Mouse (Mus musculus) ES-E14 (cell line): ENCODE results near the gene Rnf141.

Source experiments
- CHD2 ChIP-seq: IDR thresholded peaks from 2 replicates; pipeline ENCODE4 v1.6.1; 2014; ENCODE audit warnings: mild to moderate bottlenecking, low read depth, low read length, inconsistent platforms
- HCFC1 ChIP-seq: IDR thresholded peaks from 2 replicates; pipeline ENCODE4 v1.6.1; 2012; ENCODE audit warnings: low read length, inconsistent platforms, borderline replicate concordance; ENCODE audit not compliant: insufficient read depth
- MAFK ChIP-seq: IDR thresholded peaks from 2 replicates; pipeline ENCODE4 v1.6.1; 2014; ENCODE audit warnings: mild to moderate bottlenecking, low read depth, low read length, inconsistent platforms; ENCODE audit not compliant: insufficient read depth
- ZC3H11A ChIP-seq: IDR thresholded peaks from 2 replicates; pipeline ENCODE4 v1.6.1; 2012; ENCODE audit warnings: low read depth, mild to moderate bottlenecking, inconsistent platforms, low read length, borderline replicate concordance

- no peak for TF ChIP-seq HCFC1
- peak; percentile 72; the same call in 1 of the 2 replicates for TF ChIP-seq ZC3H11A
- TF ChIP-seq MAFK: no peak
- no peak for TF ChIP-seq CHD2
Measured at GRCm38 (mm10) chr7:110816037-110816436, 28.2 kb downstream of the Rnf141 start.
